Mouse (Mus musculus) testis, adult 2 months (tissue): Measurements from ENCODE around the gene Dkk2.

Experiments used
- CTCF ChIP-seq: fragments of 200-500 bp; IDR thresholded peaks from 2 replicates; pipeline ENCODE4 v1.5.1; 2012; ENCODE audit warnings: low read depth, mild to moderate bottlenecking, inconsistent platforms, low read length, moderate library complexity; ENCODE audit not compliant: control insufficient read depth, insufficient read depth, insufficient replicate concordance
- POLR2A ChIP-seq: fragments of 200-500 bp; IDR thresholded peaks from 2 replicates; pipeline ENCODE4 v1.6.1; 2012; ENCODE audit warnings: low read depth, mild to moderate bottlenecking, inconsistent platforms, low read length, moderate library complexity; ENCODE audit not compliant: control insufficient read depth

- TF ChIP-seq POLR2A (no peak), CTCF (no peak)
Measured at GRCm38 (mm10) chr3:132085112-132085822, at the start of gene Dkk2.
